Mouse (Mus musculus) small intestine, adult 2 months (tissue): ENCODE results near the gene Slc12a8. TPM values are rescaled to one million over a fixed set of nuclear protein-coding genes. Genes with fewer than 3 reads are reported as not detected.

ENCODE experiments used
- H3K27ac ChIP-seq: fragments of 200-500 bp; 2 replicates; pipeline ENCODE4 v1.5.1; 2012; ENCODE audit warnings: low read depth, low read length, control low read depth, inconsistent platforms; ENCODE audit not compliant: insufficient read depth
- H3K27me3 ChIP-seq: fragments of 200-500 bp; 2 replicates; pipeline ENCODE4 v1.6.1; 2012; ENCODE audit warnings: mild to moderate bottlenecking, moderate library complexity, low read length, inconsistent platforms; ENCODE audit not compliant: control insufficient read depth, insufficient read depth
- H3K36me3 ChIP-seq: fragments of 200-500 bp; 2 replicates; pipeline ENCODE4 v1.6.1; 2012; ENCODE audit warnings: mild to moderate bottlenecking, low read length, control low read depth, inconsistent platforms; ENCODE audit not compliant: control insufficient read depth, insufficient read depth
- H3K4me1 ChIP-seq: fragments of 200-500 bp; 2 replicates; pipeline ENCODE4 v1.6.1; 2012; ENCODE audit warnings: low read length, inconsistent platforms, mixed read lengths; ENCODE audit not compliant: control insufficient read depth, insufficient read depth, insufficient read length
- H3K4me3 ChIP-seq: fragments of 200-500 bp; 2 replicates; pipeline ENCODE4 v1.5.1; 2012; ENCODE audit warnings: low read depth, mild to moderate bottlenecking, control low read depth, inconsistent platforms, low read length, moderate library complexity
- CTCF ChIP-seq: fragments of 200-500 bp; IDR thresholded peaks from 2 replicates; pipeline ENCODE4 v1.5.1; 2012; ENCODE audit warnings: low read depth, mild to moderate bottlenecking, control low read depth, inconsistent platforms, low read length, moderate library complexity, mixed read lengths; ENCODE audit not compliant: insufficient replicate concordance, insufficient read length; ENCODE audit errors: extremely low read depth
- POLR2A ChIP-seq: fragments of 200-500 bp; IDR thresholded peaks from 2 replicates; pipeline ENCODE4 v1.6.1; 2012; ENCODE audit warnings: low read depth, mild to moderate bottlenecking, control low read depth, inconsistent platforms, low read length, moderate library complexity
- WGBS: fragments of 180-500 bp; shearing (Covaris S2); methylation state at CpG from one replicate; pipeline ENCODE4 v1.1.7; 2018; 5-methylcytosine and 5-hydroxymethylcytosine counted together
- polyA plus RNA-seq: library from polyadenylated mRNA; depleted of rRNA; stranded (reverse); fragments of >200 nt; gene quantifications from 2 replicates; pipeline ENCODE4 v1.2.3, GENCODE M21; 2012

Slc12a8 gene
- polyA plus RNA-seq, 1 experiment = 46.7 TPM

DNA sequence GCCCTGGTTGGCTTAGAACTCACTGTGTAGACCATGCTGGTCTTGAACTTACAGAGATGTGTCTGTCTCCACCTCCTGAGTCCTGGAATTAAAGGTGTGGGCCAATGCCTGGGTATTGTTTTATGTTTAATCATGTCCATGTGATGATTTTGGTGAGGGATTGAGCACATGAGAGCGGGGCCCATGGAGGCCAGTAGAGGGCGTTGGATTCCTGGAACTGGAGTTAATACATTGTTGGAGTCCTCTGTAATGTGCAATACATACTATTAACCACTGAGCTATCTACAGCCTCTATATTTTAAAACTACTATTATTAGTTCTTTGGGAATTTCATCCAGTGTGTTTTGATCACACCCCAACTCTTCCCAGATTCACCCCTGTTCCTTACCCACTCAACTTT lies 27.2 kb downstream of the Slc12a8 start:
- Histone ChIP-seq H3K36me3 (peaks cover 3% of the 10 kb centered on the region; the same call in 1 of the 2 replicates), H3K27me3 (no peaks in the 10 kb centered on the region), H3K27ac (no peak overlapping the region), H3K4me3 (no peak overlapping the region), H3K4me1 (no peaks in the 10 kb centered on the region; the same call in 1 of the 2 replicates)
- TF ChIP-seq CTCF (no peak), POLR2A (no peak)
- 90% methylated on average over 2 of the region's 2 CpGs for WGBS

DNA sequence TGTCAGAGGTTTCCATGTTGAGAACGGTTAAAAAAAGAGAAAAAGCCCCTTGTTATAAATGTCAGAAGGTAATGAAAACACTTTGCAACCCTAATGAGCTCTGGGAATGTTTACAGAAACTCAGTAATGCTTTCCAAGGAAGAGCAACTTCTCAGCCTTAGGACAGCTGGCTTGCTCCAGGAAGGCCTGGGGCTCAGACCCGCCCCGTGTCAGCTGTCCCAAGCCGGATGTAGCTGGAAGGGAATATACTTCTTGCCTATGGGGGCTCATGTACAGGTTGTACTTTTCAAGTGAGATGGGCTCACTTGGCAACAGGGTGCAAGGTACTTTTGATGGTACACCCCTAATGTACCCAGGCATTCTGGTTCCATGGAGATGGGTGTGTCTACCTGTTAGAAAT lies 28.4 kb downstream of the Slc12a8 start:
- peaks cover 3% of the 10 kb centered on the region; the same call in 1 of the 2 replicates for H3K36me3 ChIP-seq
- H3K27me3 ChIP-seq = no peaks in the 10 kb centered on the region
- H3K4me3 ChIP-seq = no peak overlapping the region
- no peak overlapping the region for H3K27ac ChIP-seq
- no peaks in the 10 kb centered on the region for H3K4me1 ChIP-seq
- TF ChIP-seq CTCF = no peak
- no peak for TF ChIP-seq POLR2A
- WGBS = 89% methylated on average over 4 of the region's 4 CpGs

GRCm38 (mm10) chr16:33553689-33554342 lies 36.7 kb downstream of the Slc12a8 start:
- no peak overlapping the region for H3K4me3 ChIP-seq
- H3K27me3 ChIP-seq = no peaks in the 10 kb centered on the region
- no peak overlapping the region for H3K27ac ChIP-seq
- WGBS = 75% methylated on average over 9 of the region's 9 CpGs
- TF ChIP-seq POLR2A (no peak), CTCF (no peak)
- no peaks in the 10 kb centered on the region for H3K4me1 ChIP-seq
- peaks cover 1% of the 10 kb centered on the region; the same call in 1 of the 2 replicates for H3K36me3 ChIP-seq

DNA sequence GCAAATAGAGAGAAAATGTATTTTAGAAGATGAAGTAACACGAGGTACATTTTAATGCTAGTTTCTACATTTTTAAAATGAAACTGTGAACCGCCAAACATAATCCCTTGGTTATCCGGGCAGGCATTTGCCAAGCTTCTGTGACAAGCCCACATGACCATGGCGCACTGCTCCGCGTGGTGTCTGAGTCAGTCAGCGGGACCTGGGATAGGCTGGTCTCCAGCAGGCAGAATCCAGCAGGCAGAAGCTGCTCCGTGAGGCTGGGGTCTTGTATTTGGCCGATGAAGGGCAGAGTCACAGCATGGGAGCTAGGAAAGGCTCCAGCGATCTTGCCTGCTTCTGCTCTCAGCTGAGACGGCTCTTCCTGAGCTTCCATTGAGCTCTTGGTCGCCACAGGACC lies 41.0 kb downstream of the Slc12a8 start:
- H3K36me3 ChIP-seq = peaks cover 1% of the 10 kb centered on the region; the same call in 1 of the 2 replicates
- 93% methylated on average over 12 of the region's 12 CpGs for WGBS

GRCm38 (mm10) chr16:33560281-33560680 lies 43.2 kb downstream of the Slc12a8 start:
- no peaks in the 10 kb centered on the region for H3K36me3 ChIP-seq
- H3K4me3 ChIP-seq = no peak overlapping the region
- H3K27me3 ChIP-seq = no peaks in the 10 kb centered on the region
- peaks cover 32% of the 10 kb centered on the region for H3K4me1 ChIP-seq
- WGBS = 5% methylated on average over 6 of the region's 6 CpGs
- peak overlapping the region; percentile 48 for H3K27ac ChIP-seq
- peak; percentile 90 for TF ChIP-seq CTCF
- TF ChIP-seq POLR2A = no peak

More for the DNA sequence above, 41.0 kb downstream of the Slc12a8 start:
- peaks cover 28% of the 10 kb centered on the region for H3K4me1 ChIP-seq
- no peak overlapping the region for H3K4me3 ChIP-seq
- no peaks in the 10 kb centered on the region for H3K27me3 ChIP-seq
- no peak overlapping the region for H3K27ac ChIP-seq
- TF ChIP-seq POLR2A (no peak), CTCF (no peak)

- Histone ChIP-seq H3K4me3 (no peak overlapping the region), H3K36me3 (no peaks in the 10 kb centered on the region), H3K27me3 (no peaks in the 10 kb centered on the region), H3K27ac (peak overlapping the region; percentile 77), H3K4me1 (peaks cover 34% of the 10 kb centered on the region)
- TF ChIP-seq POLR2A = no peak
- TF ChIP-seq CTCF = no peak
- 42% methylated on average over 12 of the region's 12 CpGs for WGBS
These were observed 44.3 kb downstream of the Slc12a8 start for GRCm38 (mm10) chr16:33561308-33562009.

DNA sequence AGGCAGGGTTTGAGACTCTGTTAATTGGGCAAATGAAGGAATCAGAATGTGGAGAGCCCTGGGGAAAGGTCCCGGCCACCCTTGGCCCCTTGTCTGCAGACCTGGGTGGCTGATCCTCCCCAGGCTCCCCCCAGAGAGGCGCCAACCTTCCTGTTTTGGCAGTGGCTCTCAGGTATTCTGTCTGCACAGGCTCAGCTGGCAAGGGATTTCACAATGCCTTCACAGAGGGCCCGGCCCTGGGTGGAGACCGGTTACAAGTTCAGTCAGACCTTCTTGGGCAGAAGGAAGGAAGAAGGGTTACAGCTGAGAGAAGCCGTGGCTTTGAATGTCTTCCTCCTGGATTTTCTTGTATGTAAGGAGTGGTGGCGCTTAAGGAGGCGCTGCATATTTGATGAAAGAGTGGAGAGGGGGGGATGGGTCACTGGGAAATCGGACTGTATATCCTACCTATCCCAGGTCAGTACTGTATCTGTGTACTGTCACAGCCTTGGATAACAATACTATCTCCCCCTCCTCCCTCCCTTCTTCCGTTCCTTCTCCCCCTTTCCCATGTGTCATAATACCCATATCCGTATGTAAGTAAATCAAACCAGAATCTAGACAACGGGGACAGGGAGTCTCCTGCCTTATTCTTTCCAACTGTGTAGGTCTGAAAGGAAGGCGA lies 45.9 kb downstream of the Slc12a8 start:
- Histone ChIP-seq H3K36me3 (no peaks in the 10 kb centered on the region), H3K4me1 (peaks cover 38% of the 10 kb centered on the region), H3K27ac (peak overlapping the region; percentile 64), H3K27me3 (no peaks in the 10 kb centered on the region), H3K4me3 (no peak overlapping the region)
- WGBS = 46% methylated on average over 12 of the region's 12 CpGs
- TF ChIP-seq CTCF = no peak
- 0 out of 2 replicates have a peak, but pooled peaks have one; percentile 12 for TF ChIP-seq POLR2A
